Mouse (Mus musculus) embryonic facial prominence, embryonic 15.5 days (tissue): ENCODE results near the gene Btbd1. TPM values are rescaled to one million over a fixed set of nuclear protein-coding genes. Genes with fewer than 3 reads are reported as not detected.
"Not testable (repeated sequence)": the region's sequence is repeated elsewhere in the genome, so short reads cannot be mapped to it uniquely, and the experiment has no call there.

Experiments
- ATAC-seq: fragments of 200-750 bp; cut with Nextera tagmentation; 2 replicates; pipeline ENCODE4 v1.8.0; 2017; ENCODE audit warnings: low read depth, moderate TSS enrichment; ENCODE audit not compliant: insufficient number of reproducible peaks, low FRiP score, low TSS enrichment
- H3K27ac ChIP-seq: fragments of 300-500 bp; sonication (generic); replicated peaks from 2 replicates; pipeline ENCODE4 v1.5.1; 2015; ENCODE audit warnings: mild to moderate bottlenecking, inconsistent platforms
- H3K27me3 ChIP-seq: fragments of 300-500 bp; sonication (generic); 2 replicates; pipeline ENCODE4 v1.6.1; 2015; ENCODE audit warnings: inconsistent platforms
- H3K36me3 ChIP-seq: fragments of 300-500 bp; sonication (generic); 2 replicates; pipeline ENCODE4 v1.6.1; 2015; ENCODE audit warnings: mild to moderate bottlenecking, inconsistent platforms
- H3K4me1 ChIP-seq: fragments of 300-500 bp; sonication (generic); 2 replicates; pipeline ENCODE4 v1.6.1; 2015; ENCODE audit warnings: inconsistent platforms
- H3K4me2 ChIP-seq: fragments of 300-500 bp; sonication (generic); replicated peaks from 2 replicates; pipeline ENCODE4 v1.6.1; 2015; ENCODE audit warnings: mild to moderate bottlenecking, inconsistent platforms
- H3K4me3 ChIP-seq: fragments of 300-500 bp; sonication (generic); replicated peaks from 2 replicates; pipeline ENCODE4 v1.5.1; 2015; ENCODE audit warnings: mild to moderate bottlenecking, inconsistent platforms
- H3K9ac ChIP-seq: fragments of 300-500 bp; sonication (generic); 2 replicates; pipeline ENCODE4 v1.6.1; 2015; ENCODE audit warnings: inconsistent platforms
- H3K9me3 ChIP-seq: fragments of 300-500 bp; sonication (generic); replicated peaks from 2 replicates; pipeline ENCODE4 v1.6.1; 2016; ENCODE audit warnings: inconsistent platforms
- WGBS: fragments of 180-500 bp; shearing (Covaris S2); methylation state at CpG from one replicate; pipeline ENCODE4 v1.1.7; 2015; 5-methylcytosine and 5-hydroxymethylcytosine counted together
- polyA plus RNA-seq: library from polyadenylated mRNA; unstranded; fragments of >200 nt; fragmentation: Nextera tagmentation; extraction: Ambion mirVana; gene quantifications from 2 replicates; pipeline ENCODE4 v1.2.1, GENCODE M21; 2015

Btbd1 gene
- polyA plus RNA-seq, 1 experiment from 2014 or later = 60.7 TPM

DNA sequence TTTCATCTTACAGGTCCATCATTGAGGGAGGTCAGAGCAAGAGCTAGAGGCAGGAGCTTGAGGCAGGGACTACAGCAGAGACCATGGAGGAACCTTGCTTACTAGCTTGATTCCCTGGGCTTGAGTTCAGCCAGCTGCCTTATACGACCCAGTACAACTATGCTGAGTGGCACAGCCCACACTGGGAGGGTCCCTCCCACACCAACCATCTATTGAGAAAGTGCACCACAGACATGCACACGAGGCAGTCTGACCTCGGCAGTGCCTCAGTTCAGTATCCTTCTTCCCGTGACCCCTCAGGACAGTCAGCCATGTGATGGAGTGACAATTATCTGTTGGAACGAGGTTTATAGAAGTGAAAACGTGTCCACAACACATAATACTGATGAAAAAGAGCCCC is 10.5 kb upstream of the Btbd1 start:
- H3K9me3 ChIP-seq = no peaks in the 10 kb centered on the region
- WGBS = 62% methylated on average over 6 of the region's 6 CpGs
- H3K27me3 ChIP-seq = no peaks in the 10 kb centered on the region
- no peak for ATAC-seq
- H3K4me3 ChIP-seq = no peak overlapping the region
- 0 out of 2 replicates have a peak, but pooled peaks cover 5% of the 10 kb centered on the region for H3K4me1 ChIP-seq
- no peak overlapping the region for H3K9ac ChIP-seq
- no peak overlapping the region for H3K27ac ChIP-seq
- H3K36me3 ChIP-seq = no peaks in the 10 kb centered on the region
- H3K4me2 ChIP-seq = no peak overlapping the region

DNA sequence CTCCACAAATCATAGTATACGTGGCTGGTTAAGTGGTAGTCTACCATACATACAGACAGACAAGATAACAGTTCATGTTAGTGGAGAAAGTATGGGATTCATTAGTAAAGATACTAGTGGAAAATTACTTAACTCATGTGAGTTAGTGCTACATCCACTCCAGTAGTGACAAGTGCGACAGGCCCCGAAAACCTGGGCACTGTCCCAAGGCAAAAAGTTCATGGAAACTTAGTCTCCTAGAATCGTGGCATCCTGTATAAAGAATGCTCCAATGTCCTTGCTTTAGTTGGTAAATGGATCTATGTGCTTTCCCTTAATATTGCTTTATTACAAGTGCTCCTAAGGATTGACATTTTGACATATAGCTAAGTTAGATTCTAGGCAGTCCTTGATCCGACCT is 8.5 kb upstream of the Btbd1 start:
- 75% methylated on average over 5 of the region's 5 CpGs for WGBS
- H3K36me3 ChIP-seq, H3K27ac ChIP-seq, H3K9ac ChIP-seq, H3K4me3 ChIP-seq, H3K4me2 ChIP-seq, H3K27me3 ChIP-seq, H3K9me3 ChIP-seq, H3K4me1 ChIP-seq, ATAC-seq: not testable (repeated sequence)

DNA sequence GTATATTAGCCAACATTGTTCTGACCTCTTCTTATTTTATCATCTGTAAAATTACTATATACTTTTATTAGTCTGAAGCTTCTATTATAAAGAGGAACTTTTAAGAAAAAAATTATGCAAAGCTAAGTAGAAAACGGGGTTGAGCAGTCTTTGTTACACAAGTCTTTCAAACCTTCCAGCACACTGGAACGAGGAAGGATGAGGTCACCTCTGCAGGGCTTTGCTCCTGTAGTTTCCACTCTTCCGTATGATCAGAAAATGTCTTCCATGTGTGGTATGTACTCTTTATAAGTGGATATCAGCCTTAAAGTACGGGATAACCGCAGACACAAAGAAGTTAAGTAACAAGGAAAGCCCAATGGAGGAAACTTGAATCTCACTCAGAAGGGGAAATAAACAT is 6.2 kb upstream of the Btbd1 start:
- no peak overlapping the region for H3K27ac ChIP-seq
- no peak overlapping the region for H3K4me3 ChIP-seq
- no peak overlapping the region for H3K4me2 ChIP-seq
- H3K36me3 ChIP-seq = no peaks in the 10 kb centered on the region
- H3K9me3 ChIP-seq = no peaks in the 10 kb centered on the region
- no peak for ATAC-seq
- WGBS = 60% methylated on average over 5 of the region's 5 CpGs
- H3K27me3 ChIP-seq = no peaks in the 10 kb centered on the region
- H3K4me1 ChIP-seq = no peaks in the 10 kb centered on the region
- H3K9ac ChIP-seq = no peak overlapping the region

DNA sequence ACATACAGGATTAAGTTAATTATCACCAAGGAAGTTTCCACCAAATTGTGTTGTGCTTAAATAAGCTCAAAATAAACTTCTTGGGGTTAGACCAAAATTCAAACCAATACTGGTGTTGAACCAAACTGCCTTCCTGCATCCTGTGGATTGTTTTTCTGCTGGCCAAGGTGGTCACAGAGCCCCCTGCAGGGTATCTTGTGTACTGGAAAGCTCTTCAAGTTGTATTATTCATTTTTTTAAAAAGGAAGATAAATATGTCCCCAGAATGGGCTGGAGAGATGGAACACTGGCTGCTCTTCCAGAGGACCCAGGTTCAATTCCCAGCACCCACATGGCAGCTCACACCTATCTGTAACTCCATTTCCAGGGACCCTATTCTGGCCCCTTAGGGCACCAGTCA is 5.6 kb upstream of the Btbd1 start:
- Histone ChIP-seq H3K36me3 (no peaks in the 10 kb centered on the region), H3K4me2 (no peak overlapping the region), H3K9ac (no peak overlapping the region), H3K4me3 (no peak overlapping the region), H3K9me3 (no peaks in the 10 kb centered on the region), H3K27ac (no peak overlapping the region), H3K27me3 (no peaks in the 10 kb centered on the region), H3K4me1 (peaks cover 2% of the 10 kb centered on the region; the same call in 1 of the 2 replicates)
- no peak for ATAC-seq

DNA sequence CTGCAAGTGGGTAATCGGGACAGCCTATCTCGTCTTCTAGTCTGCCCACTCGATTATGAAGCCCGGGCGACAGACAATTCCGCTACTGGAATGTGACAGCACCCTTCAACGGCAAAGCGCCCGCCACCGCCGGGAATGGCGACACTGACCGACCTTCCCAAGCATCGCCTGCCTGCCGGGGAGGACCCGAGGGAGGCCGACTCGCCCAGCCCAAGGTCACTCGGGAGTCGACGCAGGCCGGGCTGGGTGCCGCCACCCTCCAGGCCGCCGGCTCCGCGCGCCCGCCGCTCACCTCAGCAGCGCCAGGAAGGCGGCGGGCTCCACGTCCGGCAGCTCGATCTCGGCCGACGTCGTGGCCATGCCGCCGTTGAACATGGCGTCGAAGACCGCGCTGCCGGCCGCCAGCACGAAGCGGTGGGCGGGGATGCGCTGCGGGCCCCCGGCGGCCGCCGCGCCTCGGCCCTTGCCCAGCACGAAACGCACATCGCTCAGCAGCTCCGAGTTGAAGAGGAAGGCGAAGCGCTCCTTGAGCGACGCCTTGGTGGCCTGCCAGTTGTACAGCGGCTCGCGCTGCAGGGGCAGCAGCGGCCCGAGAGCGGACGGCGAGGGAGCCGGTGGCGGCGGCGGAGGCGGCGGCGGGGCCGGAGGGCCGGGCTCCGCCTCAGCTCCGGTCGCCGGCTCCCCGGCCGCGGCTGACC is 401 bp downstream of the Btbd1 start:
- under 1% methylated on average over 86 of the region's 91 CpGs for whole genome bisulfite sequencing
- Histone ChIP-seq H3K4me1 (peaks cover 35% of the 10 kb centered on the region), H3K4me2 (peak overlapping the region; percentile 73), H3K9ac (peak overlapping the region; percentile 73), H3K36me3 (no peaks in the 10 kb centered on the region), H3K4me3 (peak overlapping the region; percentile 79), H3K27me3 (no peaks in the 10 kb centered on the region), H3K27ac (peak overlapping the region; percentile 94), H3K9me3 (no peaks in the 10 kb centered on the region)
- peak; percentile 75 for ATAC-seq

DNA sequence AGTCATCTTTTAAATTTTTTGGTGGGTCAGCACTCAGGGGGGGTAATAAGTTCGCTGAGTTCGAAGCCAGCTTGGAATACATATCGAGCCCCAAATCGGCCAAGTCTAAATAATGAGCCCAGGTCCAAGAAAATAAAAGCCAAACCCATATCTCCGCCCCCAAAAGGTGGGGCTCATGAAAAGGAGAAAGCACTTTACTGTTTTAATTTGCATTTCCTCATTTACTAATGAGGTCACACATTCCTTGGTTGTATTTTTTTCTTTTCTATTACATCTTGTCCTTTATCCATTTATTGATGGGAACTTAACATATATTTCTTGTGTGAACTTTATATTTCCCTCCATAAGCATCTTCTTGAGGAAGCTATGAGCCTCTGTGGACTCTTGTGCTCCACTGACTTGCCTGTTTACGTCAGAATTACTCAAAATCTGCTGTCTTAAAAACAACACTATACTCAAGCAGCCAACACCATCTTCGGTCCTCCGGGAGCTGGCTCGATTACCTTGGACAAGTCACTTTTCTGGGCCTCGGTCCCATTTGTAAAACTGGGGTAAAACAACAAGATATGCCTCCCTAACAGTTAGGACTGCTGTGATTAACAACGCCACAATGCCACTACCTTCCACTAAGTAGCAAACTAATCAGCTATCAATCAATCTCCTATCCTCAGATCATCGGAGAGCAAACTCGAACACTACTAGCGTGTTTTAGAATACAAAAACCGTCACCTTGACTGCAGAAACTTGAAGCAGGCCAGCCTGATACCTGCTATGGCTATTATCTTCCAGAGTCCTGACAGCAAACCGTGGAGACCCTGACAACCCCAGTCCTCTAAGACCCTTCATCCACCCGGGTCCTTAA is 1.2 kb downstream of the Btbd1 start:
- Histone ChIP-seq H3K9me3 (no peaks in the 10 kb centered on the region), H3K9ac (peak overlapping the region; percentile 73), H3K27ac (peak overlapping the region; percentile 94), H3K4me2 (peak overlapping the region; percentile 73), H3K4me3 (peak overlapping the region; percentile 79), H3K36me3 (no peaks in the 10 kb centered on the region), H3K4me1 (peaks cover 35% of the 10 kb centered on the region), H3K27me3 (no peaks in the 10 kb centered on the region)
- no peak for ATAC-seq
- 24% methylated on average over 17 of the region's 17 CpGs for WGBS

DNA sequence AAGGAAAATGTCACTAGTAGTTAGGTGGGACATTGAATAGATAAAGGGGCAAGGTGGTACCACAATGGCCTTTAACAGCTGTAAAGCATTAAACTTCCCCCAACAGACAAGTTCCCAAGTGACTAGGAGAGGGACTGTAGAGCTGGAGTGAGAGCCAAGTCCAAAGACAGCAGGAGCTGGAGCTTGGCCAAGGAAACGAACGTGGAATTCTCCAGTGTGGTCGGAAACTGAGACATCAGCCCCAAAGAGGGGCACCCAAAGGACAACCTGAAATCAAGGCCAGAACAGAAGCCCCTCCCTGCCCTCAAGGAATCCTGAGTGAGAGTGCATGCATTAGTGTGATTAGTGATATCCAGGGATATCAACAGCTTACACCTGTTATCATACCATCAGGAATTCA is 3.9 kb downstream of the Btbd1 start:
- H3K27ac ChIP-seq = 0 out of 2 replicates have a peak overlapping the region, but pooled peaks have one; percentile 19
- ATAC-seq = no peak

DNA sequence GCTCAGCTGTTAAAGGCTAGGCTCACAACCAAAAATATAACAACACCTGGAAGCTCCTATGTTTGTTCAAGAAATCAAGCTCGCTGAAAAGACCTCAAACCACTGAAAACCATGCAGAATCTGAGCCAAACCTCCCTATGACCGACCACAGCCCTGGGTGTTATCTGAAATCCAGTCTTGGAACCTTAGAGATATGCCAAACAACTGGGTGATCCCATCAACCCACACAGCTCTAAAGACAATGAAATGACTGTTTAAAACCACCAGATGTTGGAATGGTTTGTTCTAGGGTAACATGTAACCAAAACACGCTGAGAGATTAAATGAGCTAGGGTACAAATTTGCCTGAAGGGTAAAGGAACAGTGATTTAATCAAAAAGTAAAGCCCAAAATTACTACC is 4.3 kb downstream of the Btbd1 start:
- Histone ChIP-seq H3K4me1 (peaks cover 34% of the 10 kb centered on the region), H3K9ac (no peak overlapping the region), H3K4me3 (no peak overlapping the region), H3K27me3 (no peaks in the 10 kb centered on the region), H3K36me3 (no peaks in the 10 kb centered on the region), H3K27ac (no peak overlapping the region), H3K4me2 (no peak overlapping the region), H3K9me3 (no peaks in the 10 kb centered on the region)
- 41% methylated on average over 3 of the region's 3 CpGs for WGBS
- ATAC-seq = no peak

More for the DNA sequence above, 3.9 kb downstream of the Btbd1 start:
- Histone ChIP-seq H3K4me2 (no peak overlapping the region; the same call in 1 of the 2 replicates), H3K36me3 (no peaks in the 10 kb centered on the region), H3K9ac (no peak overlapping the region), H3K27me3 (no peaks in the 10 kb centered on the region), H3K4me1 (peaks cover 35% of the 10 kb centered on the region), H3K9me3 (no peaks in the 10 kb centered on the region), H3K4me3 (no peak overlapping the region)
- WGBS = 9% methylated on average over 3 of the region's 3 CpGs

DNA sequence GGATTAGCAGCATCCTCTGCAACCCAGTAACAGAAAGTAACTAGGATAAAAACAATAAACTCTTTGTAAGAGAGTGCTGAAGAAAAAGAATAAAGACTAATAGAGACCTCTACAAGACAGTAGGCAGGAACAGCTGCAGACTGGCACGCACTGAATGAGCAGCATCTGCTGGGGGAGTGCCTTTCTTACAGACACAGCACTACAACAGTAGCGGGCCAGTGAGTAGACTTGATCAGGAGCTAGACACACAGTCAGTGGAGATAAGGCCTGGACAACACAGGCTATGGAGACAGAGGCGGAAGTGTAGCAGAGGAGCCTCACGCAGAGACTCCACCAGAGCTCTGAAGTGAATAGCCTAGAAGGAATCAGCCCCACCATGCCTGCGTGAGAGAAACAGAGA is 23.2 kb downstream of the Btbd1 start:
- Histone ChIP-seq H3K4me2 (no peak overlapping the region), H3K36me3 (peaks cover 11% of the 10 kb centered on the region; the same call in 1 of the 2 replicates), H3K27ac (no peak overlapping the region), H3K4me3 (no peak overlapping the region), H3K9me3 (no peaks in the 10 kb centered on the region), H3K9ac (no peak overlapping the region), H3K4me1 (no peaks in the 10 kb centered on the region), H3K27me3 (no peaks in the 10 kb centered on the region)
- 85% methylated on average over 5 of the region's 5 CpGs for WGBS
- ATAC-seq = no peak

DNA sequence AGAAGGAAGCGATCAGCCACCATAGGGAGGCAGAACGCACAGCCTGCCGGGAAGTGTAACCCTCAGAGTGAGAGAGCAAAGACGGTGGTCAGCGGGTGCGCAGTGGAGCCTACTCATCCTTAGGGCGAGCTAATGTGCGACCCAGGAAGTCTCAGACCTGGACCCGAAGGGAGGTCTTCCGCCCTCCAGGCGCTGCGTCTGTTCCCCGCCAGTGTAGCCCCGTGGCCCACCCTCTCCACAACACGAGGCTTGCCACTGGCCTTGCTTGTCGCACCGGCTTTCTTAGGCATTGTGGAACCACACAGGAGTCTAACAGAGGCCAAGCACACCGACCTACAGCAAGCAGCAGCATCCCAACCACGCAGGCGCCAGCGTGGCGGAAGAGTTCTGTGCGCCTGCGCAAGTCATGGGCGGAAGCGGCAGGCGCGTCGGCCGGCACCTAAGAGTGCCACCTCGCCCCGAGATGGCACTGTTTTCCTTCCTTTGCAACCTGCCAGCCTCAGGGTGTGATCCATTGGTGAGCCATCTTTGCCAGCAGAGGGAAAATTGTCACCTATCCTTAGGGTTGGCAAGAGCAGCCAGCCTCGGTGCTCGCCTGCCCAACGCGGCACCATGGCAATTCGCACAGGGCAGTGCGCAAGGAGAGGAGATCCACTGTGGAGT is 40.0 kb downstream of the Btbd1 start, which contains the start of gene 3110040N11Rik:
TSS of gene 3110040N11Rik (minus strand) at position 384 of the 663 bp plus-strand sequence.
- Histone ChIP-seq H3K36me3 (peaks cover 18% of the 10 kb centered on the region), H3K9ac (peak within 1 kb of the TSS; percentile 80), H3K4me2 (peak within 1 kb of the TSS; percentile 82), H3K9me3 (no peaks in the 10 kb centered on the region), H3K4me1 (peaks cover 10% of the 10 kb centered on the region), H3K27ac (peak within 1 kb of the TSS; percentile 99), H3K4me3 (peak within 1 kb of the TSS; percentile 69), H3K27me3 (no peaks in the 10 kb centered on the region)
- under 1% methylated on average over 38 of the region's 38 CpGs for WGBS
- peak; percentile 91 for ATAC-seq

DNA sequence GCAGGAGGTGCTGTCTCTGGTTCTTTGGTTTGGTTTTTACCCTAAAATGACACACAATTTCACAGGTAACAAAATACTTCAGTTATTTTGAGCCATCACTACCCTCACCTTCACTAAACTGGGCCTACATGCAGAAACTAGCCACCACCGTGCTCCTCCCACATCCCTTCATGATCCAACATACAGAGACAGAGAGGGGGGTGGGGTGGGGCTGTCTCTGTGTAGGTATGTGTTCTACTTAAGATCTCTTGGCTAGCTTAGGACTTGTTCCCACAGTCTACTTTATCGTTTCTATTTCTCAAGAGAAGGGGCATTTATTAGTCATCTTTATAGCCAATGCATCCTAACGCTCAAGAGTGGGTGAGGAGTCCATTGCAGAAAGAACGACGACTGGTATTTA is 40.7 kb downstream of the Btbd1 start:
- Histone ChIP-seq H3K27ac (peak overlapping the region; percentile 99), H3K4me3 (peak overlapping the region; percentile 69), H3K9ac (peak overlapping the region; percentile 80), H3K36me3 (peaks cover 15% of the 10 kb centered on the region; the same call in 1 of the 2 replicates), H3K9me3 (no peaks in the 10 kb centered on the region), H3K4me2 (peak overlapping the region; percentile 82), H3K27me3 (no peaks in the 10 kb centered on the region), H3K4me1 (peaks cover 10% of the 10 kb centered on the region)
- WGBS = 4% methylated on average over 5 of the region's 5 CpGs
- no peak for ATAC-seq
